Mouse (Mus musculus) megakaryocyte, embryonic 14.5 days (primary cell): ENCODE measurements around the gene Map3k4.

ENCODE experiments used
- FLI1 ChIP-seq: IDR thresholded peaks from 2 replicates; pipeline ENCODE4 v1.6.1; 2012; ENCODE audit warnings: low read length, inconsistent platforms, mixed read lengths
- GATA1 ChIP-seq: IDR thresholded peaks from 3 replicates; pipeline ENCODE4 v1.6.1; 2012; ENCODE audit warnings: mixed read lengths, low read length, inconsistent platforms, borderline replicate concordance

DNA sequence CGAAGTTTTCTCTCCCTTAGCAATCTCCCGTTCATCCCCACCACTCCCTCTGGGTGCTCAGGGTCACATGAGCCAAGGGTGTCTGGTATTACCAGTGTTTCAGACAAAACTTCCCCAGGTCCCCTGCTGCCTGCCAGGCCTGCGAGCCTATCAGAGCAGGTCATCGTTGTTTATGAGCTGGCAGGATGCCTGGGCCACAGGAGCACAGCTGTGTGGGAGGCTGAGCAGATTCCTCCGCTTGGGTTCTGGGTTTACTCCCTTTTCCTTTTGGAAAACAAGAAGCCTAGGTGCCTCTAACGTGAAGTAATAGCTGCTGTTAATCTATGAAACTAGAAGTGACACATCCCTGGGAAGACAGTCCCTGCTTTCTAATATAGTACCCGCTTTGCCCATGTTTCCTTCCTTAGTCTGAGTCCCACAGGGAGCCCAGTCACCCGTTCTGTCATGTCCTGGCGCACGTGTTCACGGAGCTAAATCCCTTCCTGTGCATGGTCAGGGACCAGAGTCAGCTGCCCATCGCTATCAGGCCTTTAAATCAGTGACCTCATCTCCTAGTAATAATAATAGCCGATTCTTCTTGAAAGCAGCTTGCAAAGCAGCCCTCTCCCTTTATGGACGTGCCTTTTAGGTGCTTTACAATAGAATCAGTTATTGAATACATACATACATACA lies 9.4 kb upstream of the Map3k4 start:
- TF ChIP-seq GATA1 = no peak
- TF ChIP-seq FLI1 = no peak
